Mouse (Mus musculus) frontal cortex, postnatal 10 days (tissue): Measurements from ENCODE around the gene Pip5k1b.
A peak's percentile ranks its signal among the peaks of the same experiment; 100 is the strongest.

Experiments
- DNase-seq, 2 experiments: peaks; one replicate each; pipeline ENCODE4 v3.0.0; 2022; ENCODE audit warnings: low spot score in 2 of 2, mixed read lengths in 1 of 2

The Pip5k1b gene

DNA sequence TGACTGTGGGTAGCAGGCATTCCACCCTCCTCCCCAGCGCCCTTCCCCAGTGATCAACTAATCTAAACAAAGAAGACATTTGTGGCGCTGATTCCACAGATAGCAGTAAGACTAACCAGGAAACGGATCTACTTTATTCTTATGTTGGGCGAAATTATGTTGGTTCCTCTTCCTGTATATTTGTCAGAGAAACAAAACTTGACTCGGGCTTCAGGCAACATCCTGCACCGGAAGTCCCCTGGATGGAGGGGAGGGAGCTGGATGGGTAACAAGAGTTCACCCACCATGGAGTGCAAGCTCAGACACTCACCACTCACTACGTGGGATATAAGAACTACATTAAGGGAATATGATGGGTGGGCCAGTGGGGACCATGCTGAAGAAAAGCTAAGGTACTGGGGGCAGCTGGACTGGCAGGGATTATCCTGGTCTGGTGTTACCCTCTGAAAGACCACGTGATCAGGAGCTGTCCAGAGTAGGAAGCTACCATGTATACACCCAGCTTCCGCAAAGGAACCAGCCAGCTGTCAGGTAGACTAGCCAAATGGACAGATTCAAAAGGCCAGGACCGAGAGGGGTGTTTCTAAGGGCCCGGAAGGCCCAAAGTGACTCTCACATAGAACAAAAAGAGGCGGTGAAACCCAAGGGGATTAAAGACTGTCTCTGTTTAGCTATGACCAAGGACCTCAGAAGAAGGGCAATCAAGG lies 219.1 kb downstream of the Pip5k1b start:
- no peak for DNase-seq

GRCm38 (mm10) chr19:24335611-24336343 lies 219.9 kb downstream of the Pip5k1b start:
- no peak for DNase-seq

DNA sequence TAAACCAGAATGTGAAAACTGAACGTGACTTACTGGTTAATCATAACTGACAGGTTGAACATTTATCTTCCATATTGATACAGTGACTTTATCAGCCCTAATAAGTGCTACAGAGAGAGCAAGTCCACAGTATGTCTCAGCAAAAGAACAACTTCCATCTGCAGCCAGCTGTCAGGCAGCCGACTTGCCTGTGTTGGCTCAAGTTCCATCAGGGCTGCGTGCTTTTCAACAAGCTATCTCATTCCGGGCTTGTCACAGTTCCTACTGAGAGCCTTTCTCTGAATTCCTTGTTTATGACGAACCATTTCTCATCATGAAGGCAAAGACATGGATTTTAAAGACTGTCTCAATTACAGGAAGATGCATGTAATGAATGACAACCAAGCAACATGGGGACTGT lies 222.7 kb downstream of the Pip5k1b start:
- no peak for DNase-seq

GRCm38 (mm10) chr19:24331274-24331673 lies 224.4 kb downstream of the Pip5k1b start:
- DNase-seq, result no peak

- DNase-seq, result no peak
Measured at GRCm38 (mm10) chr19:24330366-24330765, 225.3 kb downstream of the Pip5k1b start.

GRCm38 (mm10) chr19:24327921-24328320 lies 227.8 kb downstream of the Pip5k1b start:
- no peak for DNase-seq

DNA sequence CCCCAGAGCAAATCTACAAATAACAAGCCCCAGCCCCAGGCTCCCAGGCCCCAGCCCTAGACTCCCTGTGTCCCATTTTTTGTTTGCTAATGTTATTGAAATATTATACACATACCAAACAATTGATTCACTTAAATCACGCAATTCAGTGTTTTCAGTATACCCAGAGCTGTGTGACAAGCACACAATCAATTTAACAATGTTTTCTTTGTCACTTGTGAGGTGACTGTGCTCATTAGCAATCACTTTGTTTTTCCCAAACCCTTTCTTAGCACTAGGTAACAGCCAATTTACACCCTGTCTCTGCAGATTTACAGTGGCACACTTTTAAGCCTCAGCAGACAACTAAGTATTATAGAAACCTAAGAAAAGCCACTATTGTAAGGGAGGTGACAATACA lies 228.7 kb downstream of the Pip5k1b start:
- no peak for DNase-seq

GRCm38 (mm10) chr19:24325692-24326091 lies 230.0 kb downstream of the Pip5k1b start:
- DNase-seq, result no peak

- DNase-seq, result no peak
Measured at GRCm38 (mm10) chr19:24323841-24324613, 231.6 kb downstream of the Pip5k1b start.

DNA sequence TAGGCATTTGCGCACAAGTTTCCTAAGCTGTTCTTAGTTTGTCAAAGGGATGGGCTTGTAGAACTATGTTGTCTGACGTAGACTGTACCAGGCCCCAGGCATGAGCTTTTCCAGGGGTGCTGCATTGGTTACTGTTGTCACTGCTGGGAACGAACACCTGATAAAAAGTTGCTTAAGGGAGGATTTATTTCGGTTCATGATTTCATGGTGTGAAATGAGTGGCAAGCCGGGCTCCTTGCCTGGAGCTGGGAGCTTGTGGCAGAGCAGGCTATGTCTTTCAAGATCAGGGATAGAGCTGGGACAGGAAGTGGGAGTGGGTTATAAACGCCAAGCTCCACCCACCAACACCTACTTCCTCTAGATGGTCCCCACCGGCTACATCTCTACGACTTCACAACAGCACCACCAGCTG lies 233.8 kb downstream of the Pip5k1b start:
- DNase-seq, result no peak

- no peak for DNase-seq
Measured at GRCm38 (mm10) chr19:24321211-24321899, 234.3 kb downstream of the Pip5k1b start.

DNA sequence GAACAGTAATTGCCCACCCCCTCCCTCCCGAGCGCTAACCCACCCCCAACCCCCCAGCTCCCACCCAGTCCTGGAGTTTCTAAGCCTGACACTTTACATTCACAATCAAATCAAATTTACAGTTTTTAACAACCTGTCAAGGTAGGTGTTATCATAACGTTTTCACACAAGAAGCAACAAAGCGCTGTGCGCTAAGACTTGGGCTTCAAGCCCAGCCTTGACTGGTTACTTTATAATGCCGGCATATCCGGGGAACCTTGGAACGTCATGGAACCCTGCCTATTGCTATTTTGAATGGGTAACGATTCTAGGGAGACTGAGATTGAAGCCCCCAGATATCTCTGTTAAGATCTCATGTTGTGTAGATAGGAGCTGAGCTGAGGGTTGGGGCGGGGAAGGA lies 237.5 kb downstream of the Pip5k1b start:
- DNase-seq, result no peak

DNA sequence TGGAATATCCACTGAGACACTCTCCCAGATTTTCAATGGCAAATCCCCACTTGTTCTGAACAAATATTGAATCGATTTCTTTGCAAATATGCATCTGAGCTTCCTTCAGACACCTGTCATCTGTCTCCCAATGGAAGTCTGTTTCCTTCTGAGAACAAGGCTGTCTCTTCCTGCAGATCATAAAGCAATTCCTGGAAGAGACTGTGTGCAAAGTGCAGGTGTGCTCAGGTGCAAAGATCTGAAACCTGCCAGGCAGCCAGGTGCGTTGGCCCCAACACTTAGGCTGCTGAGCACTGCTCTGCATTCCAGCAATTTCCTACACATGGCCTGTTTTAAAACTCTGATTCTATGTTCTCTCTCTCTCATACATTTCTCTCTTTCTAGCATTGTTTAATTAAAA lies 237.9 kb downstream of the Pip5k1b start:
- no peak for DNase-seq

DNA sequence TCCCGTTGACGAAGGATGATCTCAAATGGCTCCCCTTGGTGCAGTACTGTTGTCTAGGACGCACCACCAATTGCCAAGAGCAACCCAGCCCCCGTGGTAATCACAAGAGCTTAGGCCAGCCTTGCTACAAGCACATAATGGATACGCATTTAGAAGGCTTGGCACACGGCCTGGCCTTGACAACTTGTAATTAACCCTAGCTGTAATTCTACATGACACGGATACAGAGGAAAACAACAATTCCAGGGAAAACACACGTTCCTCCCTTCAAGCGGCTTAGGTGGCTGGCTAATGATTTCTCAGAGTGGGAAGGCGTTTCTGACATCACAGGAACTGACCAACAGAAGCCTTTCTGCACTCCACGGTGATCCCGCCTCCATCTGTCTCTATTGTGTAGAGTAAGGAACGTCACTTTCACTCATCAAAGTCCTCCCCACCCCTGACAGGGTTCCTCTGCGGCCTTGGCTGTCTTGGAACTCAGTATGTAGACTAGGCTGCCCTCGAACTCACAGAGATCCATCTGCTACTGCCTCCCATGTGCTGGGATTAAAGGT lies 238.6 kb downstream of the Pip5k1b start:
- DNase-seq, result peak; percentile 43 to 52

GRCm38 (mm10) chr19:24316060-24316725 lies 239.5 kb downstream of the Pip5k1b start:
- DNase-seq, result no peak

GRCm38 (mm10) chr19:24315234-24315633 lies 240.4 kb downstream of the Pip5k1b start:
- no peak for DNase-seq

- DNase-seq, result no peak
Measured at GRCm38 (mm10) chr19:24314676-24315075, 241.0 kb downstream of the Pip5k1b start.

GRCm38 (mm10) chr19:24312556-24313342 lies 242.9 kb downstream of the Pip5k1b start:
- no peak for DNase-seq

DNA sequence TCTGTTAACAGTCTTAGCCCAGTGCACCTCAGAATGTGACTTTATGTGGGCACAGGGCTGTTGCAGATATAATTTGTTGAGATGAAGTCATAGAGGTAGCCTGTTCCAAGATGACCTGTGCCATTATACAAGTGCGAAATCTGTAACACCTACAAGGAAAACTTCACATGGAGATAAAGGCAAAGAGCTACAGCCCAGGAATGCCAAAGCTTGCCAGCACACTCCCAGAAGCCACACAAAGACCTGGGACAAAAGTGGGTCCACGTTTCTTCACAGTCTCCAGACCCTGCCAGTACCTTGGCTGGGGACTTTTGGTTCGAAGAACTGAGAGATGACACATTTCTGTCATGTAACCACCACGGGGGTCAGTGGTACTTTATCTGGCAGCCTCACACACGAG lies 243.6 kb downstream of the Pip5k1b start:
- no peak for DNase-seq

DNA sequence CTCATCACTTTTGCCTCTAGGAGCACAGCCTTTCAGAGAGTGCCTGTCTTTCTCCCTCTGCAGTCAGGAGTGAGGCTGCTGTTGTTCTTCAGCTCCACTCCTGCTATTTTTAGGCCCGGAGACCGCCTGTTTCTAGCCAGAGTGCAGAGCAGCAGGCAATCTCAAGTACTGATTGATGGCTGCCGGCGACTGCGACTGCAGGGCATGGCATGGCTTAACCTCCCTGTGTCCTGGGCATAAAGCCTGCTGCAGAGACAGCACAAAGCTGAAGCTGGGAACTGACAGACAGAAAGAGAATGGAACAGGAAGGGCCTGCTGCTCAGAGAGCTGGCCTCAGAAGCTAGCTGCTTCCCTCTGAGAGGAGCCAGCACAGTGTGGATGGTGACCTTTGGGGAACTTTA lies 247.4 kb downstream of the Pip5k1b start:
- DNase-seq, result peak in 1 of 2 experiments; percentile 27
